Mouse (Mus musculus): ENCODE measurements around the gene Gna14.

DNA sequence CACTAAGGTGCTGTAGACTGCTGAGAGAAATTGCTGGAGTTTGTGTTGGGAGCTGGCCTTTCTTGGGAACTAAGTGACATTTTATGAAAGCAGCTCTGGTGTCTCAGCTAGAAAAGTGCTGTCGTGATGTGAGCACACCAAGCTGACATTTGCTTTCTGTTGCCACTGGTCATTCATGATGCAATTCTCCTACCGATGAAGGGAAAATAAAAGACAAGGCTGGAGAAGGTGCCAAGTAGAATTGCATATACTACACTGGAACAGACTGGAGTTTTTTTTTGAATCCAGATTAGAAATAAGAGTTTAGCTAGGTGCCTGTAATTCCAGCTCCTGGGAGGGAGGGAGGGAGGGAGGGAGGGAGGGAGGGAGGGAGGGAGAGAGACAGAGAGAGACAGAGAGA, 98.7 kb downstream of the Gna14 start:
- no peak for TF ChIP-seq POLR2A (IDR thresholded peaks at IDR 0.05; ENCODE audit: borderline replicate concordance, insufficient read depth, low read length)
- no peak for TF ChIP-seq CTCF (IDR thresholded peaks at IDR 0.05; ENCODE audit: borderline replicate concordance, insufficient read depth, low read depth, low read length)

All from cerebellum, adult 2 months (tissue).